Mouse (Mus musculus): ENCODE measurements at regions not wholly inside any gene's neighbourhood (a gene's known extent, or its start where the extent isn't known, plus 50 kb on each side); places are given as distances from the start of the nearest gene placed in this dataset.

DNA sequence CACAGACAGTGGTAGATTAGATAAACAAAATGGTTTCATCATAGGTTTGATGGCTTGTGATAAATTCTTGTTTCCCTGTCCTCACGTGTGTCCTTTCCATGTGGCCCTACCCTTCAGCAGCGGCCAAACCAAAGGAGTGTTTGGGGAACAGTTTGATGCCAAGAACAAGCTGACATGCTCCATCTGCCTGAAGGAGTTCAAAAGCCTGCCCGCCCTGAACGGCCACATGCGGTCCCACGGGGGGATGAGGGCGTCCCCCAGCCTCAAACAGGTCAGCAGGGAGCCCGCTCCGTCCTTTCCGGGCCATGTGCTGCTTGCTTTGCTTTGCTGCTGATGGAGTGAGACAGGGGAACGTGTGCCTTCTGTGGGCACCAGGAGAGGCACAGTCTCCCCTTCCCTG lies 51.0 kb upstream of the Mrps10 start:
- no peak for DNase-seq (ENCODE audit: low spot score)

DNA sequence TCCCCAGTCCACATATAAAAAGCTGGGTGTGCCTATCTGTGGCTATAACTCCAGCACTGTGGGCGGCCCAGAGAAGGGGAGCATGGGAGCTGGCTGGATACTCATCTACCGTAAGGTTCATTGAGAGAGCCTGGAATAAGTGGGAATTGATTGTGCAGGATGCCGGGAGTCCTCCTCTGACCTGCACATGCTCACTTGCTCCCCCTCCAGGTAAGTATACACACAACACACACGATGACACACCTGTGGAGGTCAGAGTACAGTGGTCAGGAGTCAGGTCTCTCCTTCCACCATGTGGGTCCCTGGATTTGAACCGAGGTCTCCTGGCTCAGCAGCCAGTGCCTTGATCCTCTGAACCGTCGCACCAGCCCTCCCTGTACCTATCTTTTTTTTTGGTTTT lies 55.5 kb upstream of the Mrps10 start:
- no peak for DNase-seq (ENCODE audit: low spot score)

DNA sequence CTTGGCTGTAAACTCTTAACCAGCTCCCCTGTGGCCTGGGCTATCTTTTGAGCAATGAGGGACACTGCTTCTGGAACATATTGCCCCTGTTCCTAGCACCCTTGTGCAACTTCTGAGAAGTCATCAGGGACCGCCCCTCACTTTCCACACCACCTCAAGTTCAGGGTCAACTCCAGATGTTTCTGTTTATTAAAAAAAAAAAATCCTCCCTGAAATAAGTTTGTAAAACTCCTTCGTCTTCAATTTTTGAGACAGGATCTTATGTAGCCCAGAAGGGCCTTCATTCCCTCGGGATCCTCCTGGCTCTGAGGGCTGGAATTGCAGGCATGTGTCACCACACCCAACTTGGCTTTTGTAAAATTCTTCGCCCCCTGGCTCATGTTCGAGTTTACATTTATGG lies 57.4 kb upstream of the Mrps10 start:
- no peak for DNase-seq (ENCODE audit: low spot score)

GRCm38 (mm10) chr17:47306027-47306761 lies 62.5 kb upstream of the Mrps10 start:
- DNase-seq (ENCODE audit: low spot score): no peak

- no peak for DNase-seq (ENCODE audit: low spot score)
Measured at GRCm38 (mm10) chr17:47304463-47305199, 64.1 kb upstream of the Mrps10 start.

- no peak for DNase-seq (ENCODE audit: low spot score)
Measured at GRCm38 (mm10) chr17:47303600-47303999, 65.1 kb upstream of the Mrps10 start.

DNA sequence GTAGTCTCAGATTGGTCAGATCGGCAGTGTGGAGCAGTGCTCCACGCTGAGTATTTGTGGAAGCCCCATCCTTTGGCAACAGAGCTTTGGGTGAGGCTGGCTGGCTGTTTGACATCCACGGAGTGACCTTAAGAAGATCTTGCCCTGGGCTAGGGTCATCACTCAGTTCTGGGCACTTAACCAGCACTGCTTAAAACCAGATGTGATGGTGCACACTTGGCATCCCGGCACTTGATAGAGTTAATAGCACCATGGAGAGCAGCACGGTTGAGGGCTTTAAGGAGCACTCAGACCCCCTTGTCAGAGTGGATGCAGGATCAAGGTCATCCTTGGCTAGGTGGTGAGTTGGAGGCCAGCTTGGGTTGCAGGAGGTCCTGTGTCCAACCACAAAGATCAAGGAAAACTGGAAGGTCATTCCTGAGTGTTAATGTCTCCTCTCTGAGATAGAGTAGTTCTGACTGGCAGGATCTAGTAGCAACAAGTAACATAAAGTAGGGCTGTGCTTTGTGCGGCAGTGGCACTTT lies 70.2 kb upstream of the Mrps10 start:
- no peak for DNase-seq (ENCODE audit: low spot score)

- no peak for DNase-seq (ENCODE audit: low spot score)
Measured at GRCm38 (mm10) chr17:47297965-47298364, 70.7 kb upstream of the Mrps10 start.

DNA sequence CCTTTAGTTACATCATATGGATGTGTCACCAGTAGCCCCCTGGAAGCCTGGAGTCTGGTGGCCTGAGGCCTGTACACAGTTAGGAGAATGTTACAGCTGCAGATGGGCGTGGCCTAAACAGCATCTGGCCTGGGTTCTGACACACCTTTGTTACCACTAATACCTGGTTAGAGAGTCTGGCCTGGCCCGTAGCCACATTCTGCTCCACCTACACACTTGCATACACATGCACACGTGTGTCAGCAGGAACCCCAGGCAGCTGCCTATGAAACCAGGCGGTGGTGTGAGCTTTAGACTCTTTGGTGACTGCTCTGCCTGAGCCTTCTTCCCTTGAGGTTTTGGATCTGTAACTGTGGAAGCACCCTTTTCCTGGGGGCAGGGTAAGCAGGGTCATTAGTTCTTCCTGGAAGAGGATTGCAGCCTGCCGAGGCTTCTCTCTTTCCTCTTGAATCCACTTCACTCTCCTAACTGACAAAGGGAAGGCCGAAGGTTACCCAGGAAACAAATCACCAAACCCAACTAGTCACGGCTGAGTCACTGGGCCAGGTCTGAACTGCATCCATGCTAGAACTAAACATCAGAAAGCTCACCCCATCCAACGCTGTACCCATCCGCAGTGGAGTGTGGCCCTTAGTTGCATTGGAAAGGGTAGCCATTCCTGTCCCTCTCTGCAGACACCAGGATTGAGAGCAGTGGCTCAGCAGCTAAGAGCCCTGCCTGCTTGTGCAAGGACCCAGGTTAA lies 71.8 kb upstream of the Mrps10 start:
- no peak for DNase-seq (ENCODE audit: low spot score)

DNA sequence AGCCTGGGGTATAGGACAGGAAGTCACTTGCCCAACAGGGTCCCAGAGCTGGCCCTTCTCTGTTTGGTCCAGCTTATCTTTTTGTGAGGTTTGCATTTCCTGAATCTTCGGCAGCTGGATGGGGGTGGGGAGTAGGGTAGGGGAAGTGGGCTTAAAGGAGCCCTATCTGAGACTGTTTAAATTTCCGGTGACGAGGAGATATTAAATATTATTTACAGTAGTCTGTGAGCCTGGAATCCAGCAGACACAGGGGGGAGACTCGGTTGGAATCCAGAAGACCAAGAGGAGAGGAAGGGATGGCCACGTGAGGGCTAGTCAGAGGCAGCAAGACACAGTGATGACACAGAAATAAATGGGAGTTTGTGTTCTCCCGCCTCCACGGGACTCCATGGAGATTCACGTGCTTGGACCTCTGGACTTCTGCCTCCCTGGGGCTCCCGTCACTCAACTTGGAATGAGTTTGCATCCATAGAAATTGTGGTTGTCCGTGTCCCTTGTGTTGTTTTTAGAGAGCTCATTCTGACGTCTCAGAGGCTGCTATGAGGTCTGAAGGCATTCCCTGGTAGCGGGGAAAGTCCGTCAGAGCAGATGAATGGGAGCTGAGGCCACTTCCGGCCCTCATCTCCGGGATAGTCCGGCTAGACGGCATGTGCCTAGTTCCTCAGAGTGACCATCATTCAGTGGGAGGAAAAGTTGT lies 73.2 kb upstream of the Mrps10 start:
- no peak for DNase-seq (ENCODE audit: low spot score)

DNA sequence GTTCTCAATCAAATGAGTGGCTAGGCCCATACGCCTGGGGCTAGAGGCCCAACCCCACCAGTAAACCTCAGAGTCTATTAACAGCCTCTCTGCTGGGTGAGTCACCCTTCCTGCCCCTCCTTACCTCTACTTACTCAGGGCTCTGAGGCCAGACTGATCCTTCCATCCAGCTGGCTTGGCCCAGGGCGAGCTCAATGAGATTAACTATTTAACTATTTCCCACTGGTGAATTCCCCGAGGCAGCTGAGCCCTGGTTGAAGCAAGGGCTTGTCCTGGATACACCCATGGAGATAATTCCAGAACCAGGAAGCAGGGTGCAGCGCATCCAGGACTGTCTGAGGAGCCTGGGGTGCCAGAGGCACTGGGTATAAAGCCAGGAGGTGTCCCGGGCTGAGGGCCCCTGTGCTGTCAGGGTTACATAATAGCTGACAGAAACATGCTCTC lies 74.6 kb upstream of the Mrps10 start:
- no peak for DNase-seq (ENCODE audit: low spot score)

DNA sequence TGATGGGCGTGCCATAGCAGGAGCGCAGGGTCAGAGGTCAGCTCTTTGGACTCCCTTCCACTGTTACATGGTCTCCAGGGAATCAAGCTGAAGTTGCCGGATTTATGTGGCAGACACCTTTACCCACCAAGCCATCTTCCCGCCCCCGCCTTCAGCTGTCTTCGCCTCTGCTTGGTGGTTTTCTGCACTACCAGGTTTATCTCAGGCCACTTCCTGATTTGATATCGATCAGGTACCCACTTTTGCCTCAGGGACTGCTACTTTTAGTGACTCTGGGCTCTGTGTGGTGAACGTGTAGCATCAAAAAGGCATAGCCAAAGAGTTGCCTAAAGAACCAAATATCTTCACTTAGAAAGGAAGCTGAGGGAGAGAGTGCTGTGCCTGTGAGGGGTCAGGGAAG lies 75.5 kb upstream of the Mrps10 start:
- DNase-seq (ENCODE audit: low spot score): no peak

- no peak for DNase-seq (ENCODE audit: low spot score)
Measured at GRCm38 (mm10) chr17:47291558-47291957, 77.1 kb upstream of the Mrps10 start.

- DNase-seq (ENCODE audit: low spot score): no peak
Measured at GRCm38 (mm10) chr17:47285616-47286015, 83.1 kb upstream of the Mrps10 start.

- no peak for DNase-seq (ENCODE audit: low spot score)
Measured at GRCm38 (mm10) chr17:47284236-47284635, 84.5 kb upstream of the Mrps10 start.

DNA sequence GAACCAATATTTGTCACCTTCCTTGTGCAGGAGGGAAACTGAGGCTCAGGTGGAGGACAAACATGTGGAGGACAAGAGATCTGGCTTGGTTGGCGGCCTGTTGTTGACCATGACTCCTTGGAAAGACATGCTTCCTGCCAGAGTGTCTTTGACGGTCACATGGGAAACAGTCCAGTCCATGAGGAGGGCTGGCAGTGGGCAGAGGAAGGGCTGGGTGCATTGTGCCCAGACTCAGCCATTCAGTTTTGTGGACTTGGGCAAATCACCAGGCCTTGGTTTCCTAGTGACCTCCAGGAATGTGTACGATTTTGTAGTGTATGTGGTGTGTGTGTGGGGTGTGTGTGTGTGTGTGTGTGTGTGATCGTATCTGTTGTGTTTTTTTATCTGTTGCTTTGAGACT lies 85.5 kb upstream of the Mrps10 start:
- no peak for DNase-seq (ENCODE audit: low spot score)

- no peak for DNase-seq (ENCODE audit: low spot score)
Measured at GRCm38 (mm10) chr17:47282476-47282875, 86.2 kb upstream of the Mrps10 start.

- DNase-seq (ENCODE audit: low spot score): no peak
Measured at GRCm38 (mm10) chr17:47277890-47278289, 90.8 kb upstream of the Mrps10 start.

DNA sequence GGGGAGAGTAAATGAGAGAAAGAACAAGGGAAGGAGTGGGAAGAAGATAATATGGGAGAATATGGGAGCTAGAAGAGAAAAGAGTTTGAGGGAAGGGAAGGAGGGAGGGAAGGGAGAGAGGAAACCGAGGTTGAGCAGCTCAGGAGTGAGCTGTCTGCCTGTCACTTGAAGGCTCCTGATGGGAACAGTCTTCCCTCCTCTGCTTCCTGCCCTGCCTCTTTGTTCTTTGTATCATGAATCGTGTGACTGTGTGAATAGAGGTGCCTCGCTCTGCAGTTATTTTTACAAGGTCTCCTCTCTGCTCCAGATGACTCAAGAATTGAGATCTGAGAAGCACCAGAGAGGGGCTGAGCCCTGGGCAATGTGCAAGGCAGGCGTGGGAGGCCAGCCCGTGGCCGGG lies 92.0 kb upstream of the Mrps10 start:
- DNase-seq (ENCODE audit: low spot score): no peak

- DNase-seq (ENCODE audit: low spot score): no peak
Measured at GRCm38 (mm10) chr17:47275796-47276311, 92.8 kb upstream of the Mrps10 start.

GRCm38 (mm10) chr17:47273309-47273708 lies 95.4 kb upstream of the Mrps10 start:
- no peak for DNase-seq (ENCODE audit: low spot score)
